Mouse (Mus musculus): ENCODE data around the gene Zfp13. TPM values are rescaled to one million over a fixed set of nuclear protein-coding genes. Genes with fewer than 3 reads are reported as not detected.

Zfp13 gene
- total and polyA plus RNA-seq, 3 experiments, result 0.08 to 0.38 TPM; not detected in 1

GRCm38 (mm10) chr17:23592208-23592925 lies 6.9 kb downstream of the Zfp13 start (continued):
- no peak; the same call in 1 of the 2 replicates for TF ChIP-seq MXI1 (IDR thresholded peaks at IDR 0.05; ENCODE audit: low read depth, low read length)
- TF ChIP-seq NRF1 (IDR thresholded peaks at IDR 0.05; ENCODE audit: insufficient read depth, low read depth, low read length, poor library complexity, severe bottlenecking), result peak; percentile 45; the same call in 1 of the 2 replicates
- TF ChIP-seq GABPA (IDR thresholded peaks at IDR 0.05; ENCODE audit: low read depth, low read length), result no peak
- no peak for TF ChIP-seq CHD1 (IDR thresholded peaks at IDR 0.05; ENCODE audit: low read depth, low read length)
- TF ChIP-seq TBP (IDR thresholded peaks at IDR 0.05; ENCODE audit: low read depth, low read length), result peak; percentile 59; the same call in 1 of the 2 replicates
- TF ChIP-seq USF2 (IDR thresholded peaks at IDR 0.05; ENCODE audit: borderline replicate concordance in 1 of 2, insufficient read depth in 1 of 2, low read depth in 1 of 2, low read length in 2 of 2), result no peak
- no peak for TF ChIP-seq UBTF (IDR thresholded peaks at IDR 0.05; ENCODE audit: borderline replicate concordance, insufficient read depth, low read depth, low read length)
- TF ChIP-seq ELF1 (IDR thresholded peaks at IDR 0.05; ENCODE audit: low read depth, low read length), result peak; percentile 56
- no peak for TF ChIP-seq MYB (IDR thresholded peaks at IDR 0.05; ENCODE audit: low read depth, low read length)
- peak; percentile 74 for TF ChIP-seq SIN3A (IDR thresholded peaks at IDR 0.05; ENCODE audit: low read length)
- TF ChIP-seq BHLHE40 (IDR thresholded peaks at IDR 0.05; ENCODE audit: borderline replicate concordance, low read depth, low read length), result no peak
- no peak for TF ChIP-seq POLR2AphosphoS5 (IDR thresholded peaks at IDR 0.05; ENCODE audit: borderline replicate concordance, low read depth, low read length)
- TF ChIP-seq TCF12 (IDR thresholded peaks at IDR 0.05; ENCODE audit: low read depth, low read length), result peak; percentile 67; the same call in 1 of the 2 replicates
- TF ChIP-seq USF1 (IDR thresholded peaks at IDR 0.05; ENCODE audit: low read depth, low read length), result no peak
- no peak for TF ChIP-seq MAZ (IDR thresholded peaks at IDR 0.05; ENCODE audit: low read depth, low read length)
- peak; percentile 21; the same call in 1 of the 2 replicates for TF ChIP-seq ZNF384 (IDR thresholded peaks at IDR 0.05; ENCODE audit: low read depth, low read length)
- TF ChIP-seq MAFK (IDR thresholded peaks at IDR 0.05; ENCODE audit: borderline replicate concordance, low read depth, low read length), result no peak
- TF ChIP-seq SMC3 (IDR thresholded peaks at IDR 0.05; ENCODE audit: low read depth, low read length), result no peak
- TF ChIP-seq RCOR1 (IDR thresholded peaks at IDR 0.05; ENCODE audit: low read depth, low read length), result peak; percentile 72
- peak; percentile 71 for TF ChIP-seq POLR2AphosphoS2 (IDR thresholded peaks at IDR 0.05; ENCODE audit: low read length)

GRCm38 (mm10) chr17:23587253-23587652 lies 12.0 kb downstream of the Zfp13 start:
- Histone ChIP-seq H3K79me2 (ENCODE audit: control insufficient read depth, insufficient read depth, low read length, poor library complexity) (no peaks in the 10 kb centered on the region), H3K27ac (ENCODE audit: control insufficient read depth, low read depth, low read length) (no peak overlapping the region), H3K9me3 (replicated peaks; ENCODE audit: insufficient read depth, low read length) (no peaks in the 10 kb centered on the region), H3K36me3 (ENCODE audit: control insufficient read depth in 1 of 2, insufficient read depth in 2 of 2, low read length in 2 of 2) (peaks cover 0 to 6% of the 10 kb centered on the region in 2 experiments; a peak in 1 of 4 replicates), H3K9ac (ENCODE audit: control insufficient read depth, low read depth, low read length, poor library complexity, severe bottlenecking) (no peak overlapping the region), H3K4me1 (ENCODE audit: control insufficient read depth in 1 of 2, insufficient read depth in 2 of 2, low read length in 2 of 2) (peaks cover 0 to 4% of the 10 kb centered on the region in 2 experiments; a peak in 1 of 4 replicates), H3K27me3 (ENCODE audit: control insufficient read depth in 1 of 2, insufficient read depth in 2 of 2, low read length in 2 of 2) (no peaks in the 10 kb centered on the region), H3K4me3 (ENCODE audit: control insufficient read depth in 1 of 2, insufficient read depth in 1 of 2, low read depth in 2 of 2, low read length in 2 of 2) (no peak overlapping the region)
- TF ChIP-seq SIN3A (IDR thresholded peaks at IDR 0.05; ENCODE audit: low read length) (no peak), RCOR1 (IDR thresholded peaks at IDR 0.05; ENCODE audit: low read depth, low read length) (no peak), E2F4 (IDR thresholded peaks at IDR 0.05; ENCODE audit: borderline replicate concordance, low read depth, low read length) (no peak), POLR2A (IDR thresholded peaks at IDR 0.05; ENCODE audit: control insufficient read depth in 1 of 2, insufficient read depth in 1 of 2, low read depth in 1 of 2, low read length in 2 of 2, poor library complexity in 1 of 2) (no peak), ETS1 (IDR thresholded peaks at IDR 0.05; ENCODE audit: low read depth, low read length) (no peak), RAD21 (IDR thresholded peaks at IDR 0.05; ENCODE audit: low read depth, low read length) (no peak), JUND (IDR thresholded peaks at IDR 0.05; ENCODE audit: low read depth, low read length) (no peak), ZNF384 (IDR thresholded peaks at IDR 0.05; ENCODE audit: low read depth, low read length) (no peak), MEF2A (IDR thresholded peaks at IDR 0.05; ENCODE audit: extremely low read depth, insufficient replicate concordance, low read depth, low read length, poor library complexity, severe bottlenecking) (no peak), HCFC1 (IDR thresholded peaks at IDR 0.05; ENCODE audit: low read depth, low read length) (no peak), TAL1 (IDR thresholded peaks at IDR 0.05; ENCODE audit: low read length) (no peak)
- no peak for DNase-seq (ENCODE audit: low read depth, low spot score)

Measured in MEL (cell line).